Mouse (Mus musculus) c-Kit-positive CD71-positive TER-119-negative erythroid progenitor cells, embryonic 14.5 days (primary cell): ENCODE measurements around the gene Sdf4.

Experiments
- DNase-seq: peaks from one replicate; pipeline ENCODE4 v3.0.0-alpha.2; 2013; ENCODE audit warnings: low read depth

The Sdf4 gene

GRCm38 (mm10) chr4:155992241-155992905 lies at the start of gene Sdf4, which contains the start of gene B3galt6:
TSS of gene Sdf4 (plus strand) at chr4:155992872.
TSS of gene B3galt6 (minus strand) at chr4:155992649.
- peak; percentile 82 for DNase-seq

- DNase-seq = no peak
These were observed 49.6 kb upstream of the Sdf4 start for GRCm38 (mm10) chr4:155943049-155943452.

GRCm38 (mm10) chr4:155943534-155944249 lies 49.0 kb upstream of the Sdf4 start, which contains the start of gene Ube2j2:
TSS of gene Ube2j2 (plus strand) at chr4:155943831.
- peak; percentile 85 for DNase-seq

- DNase-seq = no peak
These were observed 48.4 kb upstream of the Sdf4 start for GRCm38 (mm10) chr4:155944271-155944670.

- no peak for DNase-seq
These were observed 45.6 kb upstream of the Sdf4 start for GRCm38 (mm10) chr4:155947094-155947493.

- DNase-seq = no peak
These were observed 37.2 kb upstream of the Sdf4 start for GRCm38 (mm10) chr4:155955491-155955890.

GRCm38 (mm10) chr4:155959275-155959674 lies 33.4 kb upstream of the Sdf4 start:
- peak; percentile 84 for DNase-seq

GRCm38 (mm10) chr4:155962167-155962971 lies 30.3 kb upstream of the Sdf4 start, which contains the start of gene C1qtnf12:
TSS of gene C1qtnf12 (plus strand) at chr4:155962318.
- no peak for DNase-seq

- no peak for DNase-seq
These were observed 29.6 kb upstream of the Sdf4 start for GRCm38 (mm10) chr4:155963106-155963505.

GRCm38 (mm10) chr4:155964396-155964795 lies 28.3 kb upstream of the Sdf4 start:
- DNase-seq = no peak

GRCm38 (mm10) chr4:155969043-155969653 lies 23.5 kb upstream of the Sdf4 start:
- DNase-seq = no peak

GRCm38 (mm10) chr4:155970286-155970685 lies 22.4 kb upstream of the Sdf4 start:
- no peak for DNase-seq

- DNase-seq = no peak
These were observed 20.0 kb upstream of the Sdf4 start for GRCm38 (mm10) chr4:155972651-155973050.

GRCm38 (mm10) chr4:155973239-155973638 lies 19.4 kb upstream of the Sdf4 start:
- DNase-seq = no peak

GRCm38 (mm10) chr4:155981436-155982082 lies 11.1 kb upstream of the Sdf4 start:
- no peak for DNase-seq

- no peak for DNase-seq
These were observed 8.9 kb upstream of the Sdf4 start for GRCm38 (mm10) chr4:155983788-155984187.

- DNase-seq = no peak
These were observed 1.3 kb upstream of the Sdf4 start for GRCm38 (mm10) chr4:155991211-155991907.

GRCm38 (mm10) chr4:155991908-155992230 lies 803 bp upstream of the Sdf4 start:
- no peak for DNase-seq

GRCm38 (mm10) chr4:155992906-155993547 lies 355 bp downstream of the Sdf4 start:
- peak; percentile 91 for DNase-seq

GRCm38 (mm10) chr4:155993606-155994005 lies 934 bp downstream of the Sdf4 start:
- DNase-seq = no peak

- DNase-seq = no peak
These were observed 11.4 kb downstream of the Sdf4 start for GRCm38 (mm10) chr4:156004109-156004508.
